Mouse (Mus musculus) megakaryocyte, embryonic 14.5 days (primary cell): ENCODE measurements around the gene Wdhd1. TPM values are rescaled to one million over a fixed set of nuclear protein-coding genes. Genes with fewer than 3 reads are reported as not detected.

ENCODE experiments used
- H3K27me3 ChIP-seq: replicated peaks from 2 replicates; pipeline ENCODE3; 2012; ENCODE audit warnings: inconsistent platforms
- H3K36me3 ChIP-seq: replicated peaks from 2 replicates; pipeline ENCODE3; 2012; ENCODE audit warnings: low read length, inconsistent platforms, mixed read lengths
- H3K4me1 ChIP-seq: 2 replicates; pipeline ENCODE4 v1.6.1; 2012; ENCODE audit warnings: inconsistent platforms
- H3K4me3 ChIP-seq: replicated peaks from 2 replicates; pipeline ENCODE3; 2012; ENCODE audit warnings: moderate library complexity, mild to moderate bottlenecking, inconsistent platforms
- H3K9me3 ChIP-seq: 2 replicates; pipeline ENCODE4 v1.6.1; 2012; ENCODE audit warnings: inconsistent platforms
- FLI1 ChIP-seq: IDR thresholded peaks from 2 replicates; pipeline ENCODE4 v1.6.1; 2012; ENCODE audit warnings: low read length, inconsistent platforms, mixed read lengths
- GATA1 ChIP-seq: IDR thresholded peaks from 3 replicates; pipeline ENCODE4 v1.6.1; 2012; ENCODE audit warnings: mixed read lengths, low read length, inconsistent platforms, borderline replicate concordance
- polyA plus RNA-seq: library from polyadenylated mRNA; stranded (reverse); fragments of >175 nt; gene quantifications from 2 replicates; pipeline ENCODE4 v1.2.3, GENCODE M21; 2012; ENCODE audit warnings: low replicate concordance; ENCODE audit not compliant: insufficient read depth

Wdhd1 gene
- polyA plus RNA-seq, 1 experiment = 2.5 TPM

DNA sequence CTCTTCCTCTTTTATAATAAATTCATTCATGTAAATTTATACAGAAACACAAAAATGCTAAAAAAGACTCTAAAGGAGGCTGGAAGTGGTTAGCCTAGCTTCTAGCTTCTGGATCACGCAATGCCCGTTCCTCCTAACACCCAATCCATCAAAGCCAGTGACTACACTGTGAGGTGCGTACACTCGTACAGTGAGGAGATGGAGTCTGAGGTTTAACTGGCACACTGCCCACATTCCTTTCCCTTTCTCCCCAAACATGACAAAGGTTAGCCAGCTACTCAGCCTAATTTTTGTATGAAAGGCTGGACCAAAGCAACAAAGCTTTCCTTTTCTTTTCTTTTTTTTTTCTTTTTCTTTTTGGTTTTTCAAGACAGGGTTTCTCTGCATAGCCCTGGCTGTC is 33.9 kb downstream of the Wdhd1 start:
- Histone ChIP-seq H3K27me3 (no peaks in the 10 kb centered on the region), H3K36me3 (peaks cover 75% of the 10 kb centered on the region), H3K4me3 (no peak overlapping the region), H3K9me3 (no peaks in the 10 kb centered on the region), H3K4me1 (peaks cover 3% of the 10 kb centered on the region; the same call in 1 of the 2 replicates)
- TF ChIP-seq GATA1 = no peak
- no peak for TF ChIP-seq FLI1

DNA sequence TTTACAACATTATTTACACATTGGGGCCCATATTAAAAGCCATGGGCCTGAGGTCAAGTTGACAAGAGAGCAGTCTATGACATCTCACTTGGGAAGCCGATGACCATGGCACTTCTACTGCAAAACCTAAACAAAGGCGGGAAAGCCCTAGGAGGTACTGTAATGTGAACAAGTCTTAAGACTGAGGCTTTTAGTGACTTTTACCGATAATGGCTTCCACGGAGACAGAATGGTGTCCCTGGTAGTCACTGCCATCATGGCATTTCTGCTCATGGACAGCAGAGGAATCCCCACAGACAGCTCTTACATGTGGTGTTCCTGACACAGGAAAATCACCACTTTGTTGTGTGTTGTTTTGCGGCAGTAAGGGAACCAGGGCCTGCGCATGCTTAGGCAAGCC is 35.6 kb downstream of the Wdhd1 start:
- no peak overlapping the region for H3K4me3 ChIP-seq
- peaks cover 62% of the 10 kb centered on the region for H3K36me3 ChIP-seq
- no peaks in the 10 kb centered on the region for H3K27me3 ChIP-seq
- no peak for TF ChIP-seq GATA1
- no peak for TF ChIP-seq FLI1
- H3K9me3 ChIP-seq = 0 out of 2 replicates have a peak, but pooled peaks cover 3% of the 10 kb centered on the region
- H3K4me1 ChIP-seq = peaks cover 3% of the 10 kb centered on the region; the same call in 1 of the 2 replicates

DNA sequence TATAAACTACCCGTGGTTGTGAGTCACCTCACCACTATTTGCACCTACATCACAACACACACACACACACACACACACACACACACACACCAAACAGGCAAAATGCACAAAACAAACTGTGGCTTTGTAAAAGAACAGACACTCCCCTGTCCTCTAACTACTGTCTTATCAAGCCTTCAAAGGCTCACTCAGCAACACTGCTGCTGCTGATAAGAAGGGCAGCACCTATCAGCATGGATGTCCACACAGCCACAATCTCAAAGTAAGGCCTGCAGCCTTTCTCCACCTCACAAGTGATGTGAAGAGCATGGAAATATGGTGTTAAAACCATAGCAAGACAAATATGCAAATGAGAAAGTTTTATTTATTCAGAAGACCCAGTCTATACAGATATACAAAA is 36.1 kb downstream of the Wdhd1 start:
- TF ChIP-seq FLI1 (no peak), GATA1 (no peak)
- Histone ChIP-seq H3K9me3 (0 out of 2 replicates have a peak, but pooled peaks cover 3% of the 10 kb centered on the region), H3K4me3 (no peak overlapping the region), H3K36me3 (peaks cover 57% of the 10 kb centered on the region), H3K27me3 (no peaks in the 10 kb centered on the region), H3K4me1 (peaks cover 3% of the 10 kb centered on the region; the same call in 1 of the 2 replicates)

DNA sequence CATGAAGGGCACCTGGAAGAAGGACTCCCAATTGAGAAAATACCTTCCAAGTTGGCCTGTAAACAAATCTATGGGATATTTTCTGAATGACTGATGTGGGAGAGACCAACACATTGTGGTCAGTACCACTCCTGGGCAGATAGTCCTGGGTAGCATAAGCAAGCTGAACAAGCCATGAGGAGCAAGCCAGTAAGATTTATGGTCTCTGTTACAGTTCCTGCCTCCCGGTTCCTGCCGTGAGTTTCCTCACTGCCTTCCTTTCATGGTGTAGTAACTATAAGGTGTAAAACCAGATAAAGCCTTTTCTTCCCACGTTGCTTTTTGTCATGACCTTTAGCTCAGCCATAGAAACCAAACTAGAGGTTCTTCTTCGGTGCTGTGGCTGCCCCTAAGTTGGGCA is 39.4 kb downstream of the Wdhd1 start:
- Histone ChIP-seq H3K9me3 (0 out of 2 replicates have a peak, but pooled peaks cover 3% of the 10 kb centered on the region), H3K36me3 (peaks cover 29% of the 10 kb centered on the region), H3K27me3 (no peaks in the 10 kb centered on the region), H3K4me1 (peaks cover 3% of the 10 kb centered on the region; the same call in 1 of the 2 replicates), H3K4me3 (no peak overlapping the region)
- TF ChIP-seq GATA1 (no peak), FLI1 (no peak)

DNA sequence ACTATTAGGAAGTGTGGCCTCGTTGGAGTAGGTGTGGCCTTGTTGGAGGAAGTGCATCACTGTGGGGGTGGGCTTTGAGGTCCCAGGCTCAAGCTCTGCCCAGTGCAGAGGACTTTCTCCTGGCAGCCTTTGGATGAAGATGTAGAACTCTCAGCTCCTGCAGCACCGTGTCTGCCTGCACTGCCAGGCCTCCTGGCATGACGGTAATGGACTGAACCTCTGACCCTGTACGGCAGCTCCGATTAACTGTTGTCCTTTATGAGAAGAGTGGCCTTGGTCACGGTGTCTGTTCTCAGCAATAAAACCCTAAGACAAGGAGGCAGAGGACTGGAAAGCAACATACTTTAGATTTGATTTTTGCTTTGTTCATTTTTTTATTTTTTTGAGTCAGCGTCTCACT is 40.2 kb downstream of the Wdhd1 start:
- peaks cover 22% of the 10 kb centered on the region for H3K36me3 ChIP-seq
- TF ChIP-seq FLI1 (no peak), GATA1 (no peak)
- no peaks in the 10 kb centered on the region for H3K27me3 ChIP-seq
- H3K4me1 ChIP-seq = peaks cover 3% of the 10 kb centered on the region; the same call in 1 of the 2 replicates
- H3K4me3 ChIP-seq = no peak overlapping the region
- 0 out of 2 replicates have a peak, but pooled peaks cover 3% of the 10 kb centered on the region for H3K9me3 ChIP-seq

DNA sequence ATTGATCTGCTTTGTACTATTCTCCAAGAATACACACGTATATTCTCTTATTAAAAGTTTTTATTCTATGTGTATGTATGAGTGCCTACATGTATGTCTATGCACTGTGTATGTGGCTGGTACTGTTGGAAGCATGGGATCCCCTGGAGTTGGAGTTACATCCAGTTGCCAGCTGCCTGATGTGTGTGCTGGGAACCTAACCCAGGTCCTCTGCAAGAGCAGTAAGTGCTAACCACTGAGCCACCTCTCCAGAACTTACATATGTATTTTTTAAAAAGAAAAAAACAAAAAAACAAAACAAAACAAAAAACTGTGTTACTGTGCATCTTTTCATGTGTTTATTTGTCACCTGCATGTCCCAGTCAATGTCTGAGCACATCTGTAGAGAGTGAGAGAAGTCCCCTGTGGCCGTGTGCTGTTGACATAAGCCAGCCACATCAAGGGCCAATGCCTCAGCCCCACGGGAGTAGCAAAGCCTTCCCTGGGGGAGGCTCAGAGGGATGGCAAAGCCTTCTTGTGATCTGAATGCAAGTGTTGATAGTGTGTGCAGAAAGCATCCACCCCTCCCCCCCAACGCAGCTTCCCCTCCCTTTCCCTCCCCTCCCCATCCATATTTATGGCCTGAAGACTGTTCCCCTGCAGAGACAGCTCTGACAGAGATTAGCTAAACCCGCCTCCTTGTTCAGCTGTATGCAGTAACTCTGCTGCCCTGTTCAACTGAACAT is 42.0 kb downstream of the Wdhd1 start:
- Histone ChIP-seq H3K9me3 (0 out of 2 replicates have a peak, but pooled peaks cover 3% of the 10 kb centered on the region), H3K4me3 (no peak overlapping the region), H3K27me3 (no peaks in the 10 kb centered on the region), H3K4me1 (no peaks in the 10 kb centered on the region), H3K36me3 (peaks cover 10% of the 10 kb centered on the region)
- no peak for TF ChIP-seq FLI1
- TF ChIP-seq GATA1 = no peak

DNA sequence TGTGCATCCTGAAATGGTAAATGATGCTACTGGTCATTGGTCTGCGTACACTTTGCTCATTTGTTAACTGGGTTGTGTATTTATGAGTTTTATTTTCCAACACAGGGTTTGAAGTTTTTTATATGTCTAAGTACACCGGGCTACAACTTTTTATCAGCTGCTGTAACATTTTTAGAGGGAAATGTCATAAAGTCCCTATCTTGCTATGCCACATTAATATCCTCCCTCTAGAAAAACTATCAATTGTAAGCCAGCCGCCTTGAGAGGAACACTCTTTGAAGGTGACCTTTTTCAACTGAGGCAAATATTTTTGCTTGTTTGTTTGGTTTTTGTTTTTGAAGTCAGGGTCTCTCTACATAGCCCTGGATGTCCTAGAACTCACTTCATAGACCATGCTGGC is 42.6 kb downstream of the Wdhd1 start:
- Histone ChIP-seq H3K27me3 (no peaks in the 10 kb centered on the region), H3K4me1 (no peaks in the 10 kb centered on the region), H3K36me3 (peaks cover 6% of the 10 kb centered on the region), H3K4me3 (no peak overlapping the region), H3K9me3 (0 out of 2 replicates have a peak, but pooled peaks cover 5% of the 10 kb centered on the region)
- TF ChIP-seq FLI1 (no peak), GATA1 (no peak)

DNA sequence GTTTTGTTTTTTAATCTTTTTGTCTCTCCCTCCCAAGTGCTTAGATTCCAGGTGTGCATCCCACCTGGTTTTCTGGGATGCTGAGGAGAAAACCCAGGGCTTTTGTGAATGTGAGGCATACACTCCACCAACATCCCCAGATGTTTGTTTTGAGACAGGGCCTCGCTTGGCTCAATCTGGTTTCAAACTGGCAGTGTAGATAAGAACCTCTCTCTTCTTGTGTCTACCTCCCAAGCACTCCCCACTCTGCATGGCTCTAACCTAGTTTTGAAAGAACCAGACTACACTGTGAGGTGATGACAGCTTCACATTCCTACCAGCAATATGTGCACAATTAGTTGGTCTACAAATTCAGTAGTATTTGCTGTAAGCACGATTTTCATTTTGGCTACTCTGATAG is 43.1 kb downstream of the Wdhd1 start:
- no peak for TF ChIP-seq FLI1
- TF ChIP-seq GATA1 = no peak
- Histone ChIP-seq H3K27me3 (no peaks in the 10 kb centered on the region), H3K4me3 (no peak overlapping the region), H3K4me1 (no peaks in the 10 kb centered on the region), H3K9me3 (0 out of 2 replicates have a peak, but pooled peaks cover 5% of the 10 kb centered on the region), H3K36me3 (peaks cover 6% of the 10 kb centered on the region)

DNA sequence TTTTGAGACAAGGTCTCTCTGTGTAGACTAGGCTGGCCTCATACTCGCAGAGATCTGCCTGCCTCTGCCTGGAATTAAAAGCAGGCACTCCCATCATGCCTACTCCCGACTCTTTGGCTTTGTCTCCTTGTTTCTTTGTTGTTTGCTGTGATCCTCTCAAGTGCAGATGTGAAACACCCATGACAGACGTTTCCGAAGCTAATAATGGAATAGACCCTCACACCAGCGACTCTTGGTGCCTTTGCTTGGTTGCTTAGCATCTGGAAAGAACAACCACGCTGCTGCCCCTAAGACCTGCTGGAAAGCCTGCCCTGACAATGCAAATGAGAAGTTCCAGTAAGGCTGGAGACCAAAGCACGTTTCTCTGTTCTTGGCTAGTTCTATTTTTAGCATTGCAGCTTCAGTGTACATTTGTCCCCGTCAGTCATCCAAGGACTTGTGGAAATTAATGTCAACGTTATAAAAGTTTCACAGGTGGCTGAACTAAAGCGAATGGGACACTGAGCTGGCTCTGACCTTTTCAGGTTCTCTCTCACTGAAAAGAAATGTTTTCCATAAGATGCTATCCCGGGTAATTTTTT is 46.8 kb downstream of the Wdhd1 start:
- Histone ChIP-seq H3K36me3 (no peaks in the 10 kb centered on the region), H3K27me3 (no peaks in the 10 kb centered on the region), H3K4me1 (no peaks in the 10 kb centered on the region), H3K9me3 (peaks cover 6% of the 10 kb centered on the region; the same call in 1 of the 2 replicates), H3K4me3 (no peak overlapping the region)
- TF ChIP-seq FLI1 (no peak), GATA1 (no peak)

DNA sequence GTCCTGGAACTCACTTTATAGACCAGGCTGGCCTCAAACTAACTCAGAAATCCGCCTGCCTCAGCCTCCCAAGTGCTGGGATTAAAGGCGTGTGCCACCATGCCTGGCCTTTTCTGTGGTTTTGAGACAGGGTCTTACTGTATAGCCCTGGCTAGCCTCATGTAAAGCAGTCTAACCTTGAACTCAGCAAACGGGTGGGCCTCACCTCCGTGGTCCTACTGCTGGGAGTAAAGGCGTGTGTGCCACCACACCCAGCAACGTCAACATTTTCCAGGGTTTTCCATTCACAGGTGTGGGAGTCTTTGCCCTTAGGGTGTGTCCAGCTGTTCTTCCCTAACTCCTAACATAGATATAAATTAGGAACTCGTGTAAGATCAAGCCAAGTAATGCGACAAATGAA is 50.7 kb downstream of the Wdhd1 start:
- TF ChIP-seq FLI1 = no peak
- TF ChIP-seq GATA1 = no peak
- Histone ChIP-seq H3K4me3 (no peak overlapping the region), H3K4me1 (no peaks in the 10 kb centered on the region), H3K27me3 (no peaks in the 10 kb centered on the region), H3K9me3 (peaks cover 6% of the 10 kb centered on the region; the same call in 1 of the 2 replicates), H3K36me3 (no peaks in the 10 kb centered on the region)
